Mouse (Mus musculus) hindbrain, embryonic 16.5 days (tissue): ENCODE measurements around the gene Myo16. TPM values are rescaled to one million over a fixed set of nuclear protein-coding genes. Genes with fewer than 3 reads are reported as not detected.

ENCODE experiments used
- ATAC-seq: fragments of 200-750 bp; cut with Nextera tagmentation; 2 replicates; pipeline ENCODE4 v1.8.0; 2017; ENCODE audit warnings: moderate TSS enrichment, moderate library complexity
- H3K27ac ChIP-seq: fragments of 300-500 bp; sonication (generic); 2 replicates; pipeline ENCODE4 v1.5.1; 2014; ENCODE audit warnings: low read depth, mild to moderate bottlenecking, control low read depth, low read length, moderate library complexity
- H3K27me3 ChIP-seq: fragments of 300-500 bp; sonication (generic); replicated peaks from 2 replicates; pipeline ENCODE4 v1.6.1; 2014; ENCODE audit warnings: low read length; ENCODE audit not compliant: control insufficient read depth, insufficient read depth
- H3K36me3 ChIP-seq: fragments of 300-500 bp; sonication (generic); 2 replicates; pipeline ENCODE4 v1.6.1; 2014; ENCODE audit warnings: mild to moderate bottlenecking, low read length, moderate library complexity, mixed read lengths; ENCODE audit not compliant: control insufficient read depth, insufficient read depth
- H3K4me1 ChIP-seq: fragments of 300-500 bp; sonication (generic); 2 replicates; pipeline ENCODE4 v1.6.1; 2014; ENCODE audit warnings: low read depth, low read length; ENCODE audit not compliant: control insufficient read depth, insufficient read depth
- H3K4me2 ChIP-seq: fragments of 300-500 bp; sonication (generic); 2 replicates; pipeline ENCODE4 v1.6.1; 2014; ENCODE audit warnings: mild to moderate bottlenecking, low read length, control low read depth, moderate library complexity
- H3K4me3 ChIP-seq: fragments of 300-500 bp; sonication (generic); 2 replicates; pipeline ENCODE4 v1.5.1; 2014; ENCODE audit warnings: mild to moderate bottlenecking, low read length, control low read depth, moderate library complexity
- H3K9ac ChIP-seq: fragments of 300-500 bp; sonication (generic); 2 replicates; pipeline ENCODE4 v1.6.1; 2014; ENCODE audit warnings: low read depth, mild to moderate bottlenecking, control low read depth, low read length, moderate library complexity
- H3K9me3 ChIP-seq: fragments of 300-500 bp; sonication (generic); 2 replicates; pipeline ENCODE4 v1.6.1; 2014; ENCODE audit warnings: mild to moderate bottlenecking, low read length, moderate library complexity; ENCODE audit not compliant: control insufficient read depth
- WGBS: fragments of 180-500 bp; shearing (Covaris S2); extraction: QIAGEN DNeasy Blood & Tissue Kit; methylation state at CpG from one replicate; pipeline ENCODE4 v1.1.7; 2014; 5-methylcytosine and 5-hydroxymethylcytosine counted together
- polyA plus RNA-seq: library from polyadenylated mRNA; unstranded; fragments of >200 nt; fragmentation: Nextera tagmentation; extraction: Ambion mirVana; gene quantifications from 2 replicates; pipeline ENCODE4 v1.2.1, GENCODE M21; 2015

Myo16 gene
- polyA plus RNA-seq, 1 experiment from 2014 or later: 6.1 TPM

DNA sequence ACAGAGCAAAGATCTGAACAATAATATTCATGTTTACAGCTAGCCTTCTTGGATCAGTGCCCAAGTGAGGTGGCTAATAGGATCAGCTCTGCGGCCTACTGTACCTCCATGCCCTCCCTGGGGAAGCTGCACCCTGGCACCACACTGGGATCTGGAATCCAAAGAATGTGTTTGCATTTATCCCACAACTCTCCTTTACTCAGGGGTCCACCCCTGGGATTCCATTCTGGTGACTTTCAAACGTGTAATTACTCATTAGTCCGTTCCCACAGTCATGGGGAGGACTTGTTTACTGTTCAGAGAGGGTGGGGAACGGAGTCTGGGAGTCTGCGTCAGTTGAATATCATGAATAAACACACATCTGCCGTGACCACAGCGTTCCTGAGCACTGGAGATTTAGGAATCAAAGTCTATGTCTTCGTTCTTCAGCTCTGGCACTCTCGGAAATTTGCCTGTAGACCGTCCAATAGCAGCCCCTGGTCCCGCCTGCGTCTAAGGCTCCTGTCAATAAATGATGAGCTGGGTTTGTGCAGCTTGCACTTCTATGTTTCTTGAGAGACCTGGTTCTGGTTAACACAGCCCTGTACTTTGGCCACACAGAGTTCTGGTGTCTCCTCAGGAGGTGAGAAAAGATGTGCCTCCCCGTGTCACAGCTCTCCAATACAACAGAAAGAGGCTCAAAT, 511.3 kb downstream of the Myo16 start:
- H3K27ac ChIP-seq: no peak overlapping the region
- H3K9ac ChIP-seq: no peak overlapping the region
- H3K9me3 ChIP-seq: no peaks in the 10 kb centered on the region
- H3K4me3 ChIP-seq: no peak overlapping the region
- H3K4me2 ChIP-seq: no peak overlapping the region
- no peak for ATAC-seq
- WGBS: 12% methylated on average over 13 of the region's 13 CpGs
- peaks cover 9% of the 10 kb centered on the region; the same call in 1 of the 2 replicates for H3K4me1 ChIP-seq
- no peaks in the 10 kb centered on the region for H3K27me3 ChIP-seq
- no peaks in the 10 kb centered on the region for H3K36me3 ChIP-seq

DNA sequence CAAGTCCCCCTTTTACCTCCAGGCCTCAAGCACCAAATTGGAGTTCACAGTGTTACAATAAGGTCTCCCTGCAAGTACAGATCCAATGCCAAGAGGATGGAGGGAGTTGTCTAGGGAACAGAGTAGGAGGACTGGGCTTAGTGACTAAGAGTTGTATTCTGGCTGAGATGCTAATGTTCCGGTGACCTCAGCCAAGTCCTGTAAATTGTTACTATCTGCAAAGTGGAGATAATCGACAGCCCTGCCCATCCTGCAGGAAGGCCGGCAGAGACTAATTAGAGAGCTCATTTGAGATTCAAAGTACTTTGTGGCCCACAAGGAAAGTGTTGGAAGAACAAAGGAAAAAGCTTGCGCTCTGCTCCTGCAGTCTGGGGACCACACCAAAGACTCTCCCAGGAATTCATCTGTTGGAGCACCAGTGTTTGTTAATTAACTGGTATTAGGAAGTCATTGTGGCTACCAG, 512.1 kb downstream of the Myo16 start:
- Histone ChIP-seq H3K9me3 (no peaks in the 10 kb centered on the region), H3K27me3 (no peaks in the 10 kb centered on the region), H3K4me1 (peaks cover 9% of the 10 kb centered on the region; the same call in 1 of the 2 replicates), H3K36me3 (no peaks in the 10 kb centered on the region), H3K4me2 (no peak overlapping the region), H3K4me3 (no peak overlapping the region), H3K27ac (no peak overlapping the region), H3K9ac (no peak overlapping the region)
- 18% methylated on average over 4 of the region's 4 CpGs for WGBS
- ATAC-seq: peak; percentile 58; the same call in 1 of the 2 replicates

DNA sequence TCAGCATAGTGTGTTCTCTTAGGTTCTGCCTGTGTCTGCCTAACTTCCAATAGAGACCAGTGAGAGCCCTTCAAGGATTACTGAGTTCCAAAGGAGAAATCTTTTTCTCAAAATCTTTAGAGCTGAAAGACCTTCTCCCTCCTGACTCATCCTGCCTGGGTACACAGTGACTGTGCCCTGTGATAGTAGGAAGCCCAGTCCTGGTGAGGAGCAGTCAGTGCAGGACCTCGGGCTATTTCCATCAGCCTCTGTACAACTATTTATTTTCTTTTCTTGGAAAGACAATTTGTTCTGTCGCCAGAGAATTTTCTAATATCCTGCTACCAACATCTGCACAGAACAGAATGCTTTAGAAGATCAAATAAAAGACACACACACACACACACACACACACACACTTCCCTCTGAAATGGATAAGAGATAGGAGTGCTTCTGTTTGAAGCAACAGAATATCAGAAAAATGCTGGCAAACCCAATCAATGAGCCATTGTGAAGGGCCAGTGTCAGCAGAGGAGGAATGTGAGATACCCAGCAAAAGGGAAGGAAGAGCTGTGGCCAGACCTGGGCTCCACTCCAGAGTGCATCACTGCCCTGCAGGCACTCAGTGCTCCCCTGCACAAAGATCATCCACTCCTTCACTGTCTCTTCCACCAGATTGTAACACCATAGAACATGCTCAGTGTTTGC, 518.3 kb downstream of the Myo16 start:
- Histone ChIP-seq H3K27me3 (no peaks in the 10 kb centered on the region), H3K4me3 (no peak overlapping the region), H3K36me3 (no peaks in the 10 kb centered on the region), H3K4me1 (no peaks in the 10 kb centered on the region), H3K27ac (no peak overlapping the region), H3K9ac (no peak overlapping the region), H3K4me2 (no peak overlapping the region), H3K9me3 (no peaks in the 10 kb centered on the region)
- WGBS: 64% methylated on average over 2 of the region's 2 CpGs
- no peak for ATAC-seq

DNA sequence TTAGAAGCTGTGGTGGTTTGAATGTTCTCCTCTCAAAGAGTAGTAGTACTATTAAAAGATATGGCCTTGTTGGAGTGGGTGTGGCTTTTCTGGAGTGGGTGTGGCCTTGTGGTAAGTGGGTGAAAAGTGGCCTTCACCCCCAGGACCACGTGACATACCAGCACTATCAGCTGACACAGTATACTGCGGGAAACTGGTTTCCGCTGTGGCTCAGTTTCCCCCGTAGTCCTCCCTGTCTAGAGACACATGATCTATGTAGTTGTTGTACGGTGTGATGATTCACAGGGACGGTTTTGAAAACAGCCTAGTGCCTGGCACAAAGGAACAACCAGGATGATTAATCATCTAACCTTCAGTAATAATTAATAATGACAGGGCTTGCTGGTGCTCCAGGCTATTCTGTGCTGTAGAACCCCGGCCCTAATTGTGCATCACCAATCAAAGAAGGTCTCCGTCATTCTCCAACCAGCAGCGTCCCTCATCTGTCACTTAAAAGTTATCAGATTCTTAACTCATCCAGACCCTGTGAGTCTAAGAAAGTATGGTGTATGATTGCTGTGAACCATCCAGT, 524.2 kb downstream of the Myo16 start:
- no peaks in the 10 kb centered on the region for H3K27me3 ChIP-seq
- no peak overlapping the region for H3K4me3 ChIP-seq
- WGBS: 64% methylated on average over 9 of the region's 9 CpGs
- H3K4me1 ChIP-seq: no peaks in the 10 kb centered on the region; the same call in 1 of the 2 replicates
- no peak overlapping the region for H3K9ac ChIP-seq
- peak; percentile 40; the same call in 1 of the 2 replicates for ATAC-seq
- no peaks in the 10 kb centered on the region for H3K9me3 ChIP-seq
- H3K27ac ChIP-seq: no peak overlapping the region
- H3K4me2 ChIP-seq: no peak overlapping the region
- H3K36me3 ChIP-seq: no peaks in the 10 kb centered on the region

DNA sequence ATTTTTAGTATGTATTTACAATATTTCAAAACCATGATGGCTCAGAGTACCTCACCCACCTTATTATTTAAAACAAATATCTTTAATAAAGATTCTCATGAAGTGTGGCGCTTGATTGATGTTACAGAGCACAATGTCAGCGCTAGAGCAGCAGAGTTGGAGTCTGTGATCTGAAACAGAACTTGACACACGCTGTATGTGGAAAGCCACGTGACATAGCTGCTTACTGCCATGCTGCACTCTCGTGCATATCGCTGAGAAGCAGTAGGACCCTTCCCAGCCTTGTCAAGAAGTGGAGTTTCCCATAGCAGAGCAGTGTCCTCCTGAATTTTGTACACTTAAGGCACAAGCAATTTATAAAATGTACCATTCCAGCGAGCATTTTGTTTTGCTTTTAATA, 528.2 kb downstream of the Myo16 start:
- no peak overlapping the region for H3K27ac ChIP-seq
- ATAC-seq: peak; percentile 27; the same call in 1 of the 2 replicates
- no peaks in the 10 kb centered on the region for H3K9me3 ChIP-seq
- H3K36me3 ChIP-seq: no peaks in the 10 kb centered on the region
- 53% methylated on average over 7 of the region's 7 CpGs for WGBS
- no peaks in the 10 kb centered on the region; the same call in 1 of the 2 replicates for H3K4me1 ChIP-seq
- no peaks in the 10 kb centered on the region for H3K27me3 ChIP-seq
- no peak overlapping the region for H3K4me2 ChIP-seq
- H3K9ac ChIP-seq: no peak overlapping the region
- H3K4me3 ChIP-seq: no peak overlapping the region

DNA sequence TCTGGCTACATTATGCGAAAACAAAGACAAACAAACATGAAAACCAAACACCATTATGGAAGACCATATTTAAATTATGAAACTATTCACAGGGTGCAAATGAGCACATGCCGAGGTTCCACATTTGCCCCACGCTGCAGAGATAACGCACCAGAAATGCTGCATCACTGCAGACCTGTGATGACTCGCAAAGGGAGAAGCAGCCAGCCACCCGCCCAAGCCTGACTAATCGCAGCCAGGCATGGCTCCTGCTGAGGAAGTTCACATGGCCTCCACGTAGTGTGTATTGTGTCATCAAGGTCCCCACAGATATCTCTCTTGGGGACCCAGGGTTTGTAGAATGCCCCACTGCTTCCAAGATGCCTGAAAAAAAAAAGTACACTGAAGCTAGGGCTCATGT, 529.4 kb downstream of the Myo16 start:
- no peak overlapping the region for H3K27ac ChIP-seq
- no peak for ATAC-seq
- no peaks in the 10 kb centered on the region for H3K9me3 ChIP-seq
- H3K4me1 ChIP-seq: no peaks in the 10 kb centered on the region; the same call in 1 of the 2 replicates
- H3K4me2 ChIP-seq: no peak overlapping the region
- H3K36me3 ChIP-seq: no peaks in the 10 kb centered on the region
- no peaks in the 10 kb centered on the region for H3K27me3 ChIP-seq
- 64% methylated on average over 8 of the region's 8 CpGs for WGBS
- H3K4me3 ChIP-seq: no peak overlapping the region
- H3K9ac ChIP-seq: no peak overlapping the region

Other genes with a start within 250 kb of the Myo16 start
- gene Lig4, start 176.2 kb upstream of the Myo16 start, polyA plus RNA-seq: 10.3 and 12.0 TPM in 2 replicates
- 12.6 and 13.7 TPM in 2 replicates for gene Abhd13, start 176.2 kb upstream of the Myo16 start, polyA plus RNA-seq
- gene Tnfsf13b, start 147.4 kb upstream of the Myo16 start, polyA plus RNA-seq: 0.22 and 0.61 TPM in 2 replicates